Mouse (Mus musculus): ENCODE measurements at regions not wholly inside any gene's neighbourhood (a gene's known extent, or its start where the extent isn't known, plus 50 kb on each side); places are given as distances from the start of the nearest gene placed in this dataset.

DNA sequence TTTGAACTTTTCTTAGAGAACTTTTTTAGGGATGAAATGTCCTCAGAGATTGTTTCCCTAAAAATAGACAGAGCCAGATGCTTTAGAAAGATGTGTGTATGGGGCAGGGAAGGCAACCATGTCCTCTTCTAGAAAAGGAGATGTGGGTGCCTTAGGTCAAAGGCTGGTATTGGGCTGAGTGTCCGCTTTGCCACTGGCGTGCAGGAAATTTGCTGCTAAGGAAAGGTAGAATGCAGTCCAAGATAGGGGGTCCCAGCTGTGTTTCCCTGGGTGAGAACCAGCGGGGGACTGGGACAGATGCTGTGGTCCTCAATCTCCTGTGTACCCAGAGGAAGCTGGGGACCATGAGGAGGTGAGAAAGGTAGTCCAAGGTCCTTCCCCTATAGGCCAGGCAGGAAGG lies 291.0 kb downstream of the Pdcd6ip start:
- DNase-seq = no peak

GRCm38 (mm10) chr9:113415511-113415931 lies 292.5 kb downstream of the Pdcd6ip start:
- DNase-seq = no peak

DNA sequence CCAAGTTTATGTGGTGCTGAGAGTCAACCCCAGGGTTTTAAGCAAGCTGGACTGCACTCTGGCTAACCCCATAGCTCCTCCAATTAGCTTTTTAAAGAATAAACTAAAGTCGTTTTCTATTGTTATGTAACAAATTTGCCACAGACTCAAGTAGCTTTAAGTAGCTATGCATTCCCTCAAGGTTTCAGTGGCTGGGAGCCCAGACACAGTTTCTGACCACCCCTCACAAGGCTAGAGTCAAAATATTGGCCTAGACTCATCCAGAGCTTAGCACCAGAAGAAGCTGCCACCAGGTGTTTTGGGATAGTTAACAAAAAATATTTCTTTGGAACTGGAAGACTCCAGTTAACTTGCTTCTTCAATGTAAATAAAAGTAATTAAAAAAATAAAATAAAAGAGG lies 293.4 kb downstream of the Pdcd6ip start:
- no peak for DNase-seq

GRCm38 (mm10) chr9:113413851-113414250 lies 294.2 kb downstream of the Pdcd6ip start:
- no peak for DNase-seq

DNA sequence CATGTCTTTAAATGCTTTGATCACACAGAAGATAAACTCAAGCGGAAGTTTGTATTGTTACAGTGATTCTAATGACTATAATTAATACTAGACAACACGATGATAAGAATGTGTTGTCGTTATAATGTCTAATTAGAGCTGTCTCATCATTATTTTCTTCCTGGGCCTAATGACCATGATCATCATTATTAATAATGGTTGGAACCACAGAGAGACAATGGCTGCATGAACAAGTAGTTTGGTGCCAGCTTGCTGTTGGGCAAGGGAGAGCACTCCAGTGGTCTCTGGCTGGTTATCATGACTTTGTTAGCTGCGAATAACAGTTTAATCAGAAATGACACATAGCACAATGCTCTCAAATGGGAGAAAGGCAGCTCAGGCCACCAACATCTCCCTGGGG lies 296.4 kb downstream of the Pdcd6ip start:
- no peak for DNase-seq

GRCm38 (mm10) chr9:113408521-113408920 lies 299.5 kb downstream of the Pdcd6ip start:
- no peak for DNase-seq

- DNase-seq = no peak
Measured at GRCm38 (mm10) chr9:113394320-113394719, 313.7 kb downstream of the Pdcd6ip start.

- DNase-seq = no peak
Measured at GRCm38 (mm10) chr9:113387356-113387755, 320.7 kb downstream of the Pdcd6ip start.

- no peak for DNase-seq
Measured at GRCm38 (mm10) chr9:113381591-113382110, 326.4 kb downstream of the Pdcd6ip start.

DNA sequence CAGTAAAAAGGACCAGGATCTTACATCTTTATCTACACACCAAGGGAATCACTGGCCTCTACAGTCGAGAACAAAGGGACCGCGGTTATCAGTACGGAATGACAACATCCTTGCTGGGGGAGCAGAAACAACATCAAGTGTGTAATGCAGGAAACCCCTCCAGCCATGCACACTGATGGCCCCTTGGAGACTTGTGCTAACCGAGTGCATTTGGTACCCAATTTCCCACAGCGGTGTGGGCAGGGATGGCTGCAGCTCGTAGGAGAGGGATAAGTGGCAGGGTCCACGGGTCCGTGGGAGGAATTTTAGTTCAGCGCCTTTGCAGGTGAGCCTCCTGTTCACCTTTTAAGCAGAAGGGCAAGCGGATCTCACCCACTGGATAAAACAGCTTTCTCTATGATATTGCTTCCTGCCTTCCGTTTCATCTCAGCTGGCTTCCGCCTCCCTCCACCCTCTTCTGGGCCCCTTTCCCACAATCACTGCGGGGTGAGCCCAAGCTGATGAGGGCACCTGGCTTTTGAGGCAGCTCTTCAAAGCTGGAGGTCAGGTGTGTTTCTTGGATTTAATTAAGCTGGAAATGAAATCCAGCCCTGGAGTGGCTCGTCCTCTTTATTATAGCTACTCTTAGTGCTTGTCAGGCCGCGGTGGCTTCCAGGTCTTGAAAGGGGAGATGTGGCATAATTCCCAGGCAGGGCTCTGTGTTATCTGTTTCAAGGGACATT lies 327.5 kb downstream of the Pdcd6ip start:
- DNase-seq = no peak

GRCm38 (mm10) chr9:113378525-113378924 lies 329.5 kb downstream of the Pdcd6ip start:
- no peak for DNase-seq

GRCm38 (mm10) chr9:113371718-113372306 lies 336.2 kb downstream of the Pdcd6ip start:
- no peak for DNase-seq

- no peak for DNase-seq
Measured at GRCm38 (mm10) chr9:113347942-113348341, 360.1 kb downstream of the Pdcd6ip start.

DNA sequence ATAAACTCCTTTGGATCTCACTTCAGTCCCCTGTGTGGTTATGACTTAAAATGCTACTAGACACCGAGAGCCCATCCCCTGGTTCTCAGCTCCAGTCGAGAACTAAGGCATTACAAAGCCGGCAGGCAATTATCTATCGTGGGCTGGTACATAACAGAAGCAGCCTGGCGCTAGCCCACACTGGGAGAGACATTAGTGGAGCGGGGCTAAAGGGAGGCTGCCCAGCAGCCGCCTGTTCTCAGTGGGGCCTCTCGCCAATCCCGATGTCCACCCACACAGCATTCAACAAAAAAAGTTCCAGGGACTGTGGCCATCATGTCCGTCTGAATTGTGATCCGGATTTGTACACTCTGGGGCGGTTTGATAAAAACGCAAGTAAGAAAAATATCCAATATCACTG lies 361.5 kb downstream of the Pdcd6ip start:
- DNase-seq = no peak

GRCm38 (mm10) chr9:113342131-113342530 lies 365.9 kb downstream of the Pdcd6ip start:
- no peak for DNase-seq

DNA sequence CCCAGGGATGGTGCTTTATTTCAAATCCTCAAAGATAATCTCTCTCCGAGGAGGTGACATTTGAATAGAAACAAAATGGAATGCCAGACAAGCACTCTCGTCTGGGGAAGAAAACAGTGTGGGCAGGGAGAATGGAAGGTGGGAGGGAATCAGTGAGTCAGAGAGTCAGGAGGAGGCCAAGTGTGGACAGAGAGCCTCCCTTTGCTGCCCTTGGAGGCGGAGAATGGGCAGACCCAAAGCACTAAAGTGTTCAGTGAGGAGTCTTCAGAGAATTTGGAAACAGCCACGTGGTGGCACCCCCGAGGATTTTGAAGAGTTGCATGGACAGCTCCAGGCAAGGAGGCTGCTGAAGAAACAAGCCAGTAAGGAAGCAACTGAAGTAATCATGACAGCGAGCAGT lies 367.2 kb downstream of the Pdcd6ip start:
- no peak for DNase-seq

- no peak for DNase-seq
Measured at GRCm38 (mm10) chr9:113340036-113340435, 368.0 kb downstream of the Pdcd6ip start.

DNA sequence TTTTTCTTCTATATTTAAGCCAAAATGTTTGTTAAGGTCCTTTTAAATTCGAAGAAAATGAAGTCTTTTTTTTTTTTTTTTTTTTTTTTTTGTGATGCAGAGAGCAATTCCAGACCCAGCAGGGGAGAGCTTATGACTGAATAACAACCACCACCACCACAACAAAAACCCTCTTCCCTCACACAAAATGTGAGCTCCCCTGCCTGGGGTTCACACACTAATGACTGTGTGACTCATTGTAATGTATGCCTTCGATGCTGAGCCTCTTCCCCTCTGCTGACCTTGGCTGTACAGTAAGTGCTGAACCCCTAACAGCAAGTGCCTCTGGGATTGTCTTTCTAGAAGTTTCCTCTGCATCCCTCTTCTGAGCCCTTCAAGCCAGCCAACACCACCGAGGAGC lies 383.6 kb downstream of the Pdcd6ip start:
- no peak for DNase-seq

DNA sequence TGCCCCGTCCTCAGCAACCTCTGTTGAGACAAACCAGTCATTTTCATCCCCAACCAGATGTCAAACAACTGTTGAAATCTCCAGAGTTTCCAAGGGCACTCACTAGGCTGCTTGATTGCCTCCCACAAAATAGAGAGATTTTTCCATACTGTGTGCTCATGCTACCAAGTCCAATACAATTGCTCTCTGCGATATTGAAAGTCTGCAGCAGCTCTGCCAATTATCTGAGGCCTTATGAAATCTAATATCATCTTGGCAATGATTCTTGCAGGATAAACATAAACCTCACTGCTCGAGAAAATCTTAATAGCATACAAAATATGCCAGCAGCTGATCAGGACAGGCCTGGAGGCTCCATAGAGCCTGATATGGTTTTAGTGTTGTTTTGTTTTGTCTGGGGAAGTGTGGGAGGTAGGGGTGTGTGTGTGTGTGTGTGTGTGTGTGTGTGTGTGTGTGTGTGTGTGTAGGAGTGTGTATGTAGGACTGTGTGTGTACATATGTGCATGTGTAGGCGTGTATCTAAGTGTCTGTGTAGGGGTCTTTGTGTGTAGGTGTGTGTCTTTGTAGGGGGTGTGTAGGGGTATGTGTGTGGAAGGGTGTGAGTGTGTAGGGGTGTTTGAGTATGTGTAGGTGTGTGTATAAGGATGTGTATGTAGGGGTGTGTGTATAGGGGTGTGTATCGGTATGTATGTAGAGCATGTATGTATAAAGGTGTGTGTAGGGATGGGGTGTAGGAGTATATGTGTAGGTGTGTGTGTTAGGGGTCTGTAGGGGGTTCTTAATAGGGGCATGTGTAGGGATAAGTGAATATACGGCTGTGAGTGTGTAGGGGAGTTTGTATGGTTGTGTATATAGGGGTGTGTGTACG lies 398.1 kb downstream of the Pdcd6ip start:
- DNase-seq = no peak

- DNase-seq = no peak
Measured at GRCm38 (mm10) chr9:113305761-113306160, 402.3 kb downstream of the Pdcd6ip start.

DNA sequence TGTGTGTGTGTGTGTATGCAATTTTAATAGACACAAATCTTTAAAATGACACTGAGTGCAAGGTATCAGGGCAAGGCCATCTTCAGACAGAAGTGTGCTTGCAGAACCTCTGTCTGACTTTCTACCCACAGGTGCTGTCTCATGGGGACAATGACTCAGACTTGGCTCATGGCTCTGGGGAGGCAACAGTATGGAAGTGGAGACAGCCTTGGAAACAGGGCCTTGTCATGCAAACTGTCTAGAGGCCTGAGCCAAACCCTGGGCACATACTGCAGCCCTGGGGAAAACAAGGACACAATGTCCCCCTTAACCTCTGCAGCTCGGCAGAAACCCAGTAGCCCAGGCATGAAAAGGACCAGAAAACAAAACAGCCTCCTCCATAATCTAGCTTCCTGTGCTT lies 405.6 kb downstream of the Pdcd6ip start:
- no peak for DNase-seq

GRCm38 (mm10) chr9:113300846-113301245 lies 407.2 kb downstream of the Pdcd6ip start:
- no peak for DNase-seq

GRCm38 (mm10) chr9:113299900-113300299 lies 408.2 kb downstream of the Pdcd6ip start:
- DNase-seq = no peak

Data from kidney, adult 18-20 months (tissue).